Mouse (Mus musculus): ENCODE results near the gene Tmem39b.

- TF ChIP-seq POLR2A (IDR thresholded peaks at IDR 0.05; ENCODE audit: low read depth, low read length), result no peak
- TF ChIP-seq CTCF (IDR thresholded peaks at IDR 0.05; ENCODE audit: borderline replicate concordance, insufficient read depth, low read length), result no peak
Measured at GRCm38 (mm10) chr4:129702454-129702853, 5.8 kb upstream of the Tmem39b start.

All from embryonic fibroblast, embryonic 13.5 days (primary cell).